Mouse (Mus musculus): ENCODE data around the gene Tnnt3. TPM values are rescaled to one million over a fixed set of nuclear protein-coding genes. Genes with fewer than 3 reads are reported as not detected.

The Tnnt3 gene
- polyA plus RNA-seq, 1 experiment from 2014 or later = 4.8 TPM

- Histone ChIP-seq H3K4me3 (ENCODE audit: low read depth, low read length) (no peak overlapping the region), H3K4me2 (ENCODE audit: low read depth, low read length) (no peak overlapping the region), H3K27me3 (ENCODE audit: control insufficient read depth, insufficient read depth, low read length) (no peaks in the 10 kb centered on the region), H3K9ac (replicated peaks; ENCODE audit: low read depth, low read length) (no peak overlapping the region), H3K9me3 (ENCODE audit: control insufficient read depth, low read length) (no peaks in the 10 kb centered on the region), H3K4me1 (ENCODE audit: control insufficient read depth, insufficient read depth, low read length) (no peaks in the 10 kb centered on the region), H3K36me3 (ENCODE audit: control insufficient read depth, insufficient read depth, low read length) (no peaks in the 10 kb centered on the region), H3K27ac (ENCODE audit: low read depth, low read length) (no peak overlapping the region)
- ATAC-seq (ENCODE audit: low read depth) = no peak
- 72% methylated on average over 8 of the region's 8 CpGs for WGBS
Observed at GRCm38 (mm10) chr7:142493535-142493934, 5.1 kb upstream of the Tnnt3 start.

DNA sequence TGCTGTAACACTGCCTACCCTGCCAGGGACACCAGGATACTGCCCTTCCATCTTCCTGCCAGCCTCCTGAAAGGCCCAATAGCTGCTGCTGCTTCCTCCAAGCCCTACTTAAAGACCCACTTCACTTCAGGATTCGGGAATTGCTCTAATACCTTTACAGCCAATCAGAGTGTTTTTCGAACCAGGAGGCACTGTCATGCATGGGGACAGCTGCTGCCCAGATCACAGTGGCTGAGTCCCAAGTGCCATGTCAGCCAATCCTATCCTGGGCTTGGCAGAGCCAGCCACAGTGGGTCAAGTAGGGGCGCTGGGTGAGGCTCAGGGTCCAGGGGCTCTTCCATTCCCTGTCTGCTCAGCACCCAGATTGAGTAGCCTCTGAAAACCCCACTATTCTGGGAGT is 2.5 kb upstream of the Tnnt3 start:
- Histone ChIP-seq H3K4me1 (ENCODE audit: control insufficient read depth, insufficient read depth, low read length) (no peaks in the 10 kb centered on the region), H3K4me2 (ENCODE audit: low read depth, low read length) (no peak overlapping the region), H3K36me3 (ENCODE audit: control insufficient read depth, insufficient read depth, low read length) (no peaks in the 10 kb centered on the region), H3K9me3 (ENCODE audit: control insufficient read depth, low read length) (no peaks in the 10 kb centered on the region), H3K27me3 (ENCODE audit: control insufficient read depth, insufficient read depth, low read length) (no peaks in the 10 kb centered on the region), H3K9ac (replicated peaks; ENCODE audit: low read depth, low read length) (no peak overlapping the region), H3K27ac (ENCODE audit: low read depth, low read length) (no peak overlapping the region), H3K4me3 (ENCODE audit: low read depth, low read length) (no peak overlapping the region)
- no peak for ATAC-seq (ENCODE audit: low read depth)
- 75% methylated on average over 3 of the region's 3 CpGs for WGBS

DNA sequence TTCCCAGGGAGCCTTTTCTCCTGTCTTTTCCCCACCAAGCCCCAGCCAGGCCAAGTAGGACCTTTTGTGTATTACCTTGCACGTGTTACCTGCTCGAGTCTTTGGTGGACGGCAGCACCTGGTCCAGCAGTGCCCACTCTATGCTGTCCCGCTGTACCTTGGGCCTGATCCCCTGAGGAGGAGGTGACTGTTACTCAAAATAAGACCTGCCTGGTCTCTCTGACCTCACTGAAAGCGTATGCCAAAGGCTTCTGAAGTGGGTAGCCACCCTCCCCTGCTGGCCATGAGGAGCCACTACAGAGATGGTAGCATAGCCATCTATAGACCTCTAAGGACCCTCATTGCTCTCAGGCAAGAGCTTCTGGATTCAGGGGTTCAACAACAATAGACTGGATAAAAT is 1.8 kb upstream of the Tnnt3 start:
- ATAC-seq (ENCODE audit: low read depth) = no peak
- H3K4me2 ChIP-seq (ENCODE audit: low read depth, low read length) = no peak overlapping the region
- 83% methylated on average over 5 of the region's 5 CpGs for WGBS
- no peak overlapping the region for H3K4me3 ChIP-seq (ENCODE audit: low read depth, low read length)
- no peak overlapping the region for H3K9ac ChIP-seq (replicated peaks; ENCODE audit: low read depth, low read length)
- H3K4me1 ChIP-seq (ENCODE audit: control insufficient read depth, insufficient read depth, low read length) = no peaks in the 10 kb centered on the region
- H3K27me3 ChIP-seq (ENCODE audit: control insufficient read depth, insufficient read depth, low read length) = no peaks in the 10 kb centered on the region
- H3K36me3 ChIP-seq (ENCODE audit: control insufficient read depth, insufficient read depth, low read length) = no peaks in the 10 kb centered on the region
- H3K27ac ChIP-seq (ENCODE audit: low read depth, low read length) = no peak overlapping the region
- no peaks in the 10 kb centered on the region for H3K9me3 ChIP-seq (ENCODE audit: control insufficient read depth, low read length)

GRCm38 (mm10) chr7:142497775-142498174 is 861 bp upstream of the Tnnt3 start:
- H3K4me3 ChIP-seq (ENCODE audit: low read depth, low read length) = no peak overlapping the region
- H3K4me1 ChIP-seq (ENCODE audit: control insufficient read depth, insufficient read depth, low read length) = no peaks in the 10 kb centered on the region
- H3K9ac ChIP-seq (replicated peaks; ENCODE audit: low read depth, low read length) = no peak overlapping the region
- H3K9me3 ChIP-seq (ENCODE audit: control insufficient read depth, low read length) = no peaks in the 10 kb centered on the region
- no peaks in the 10 kb centered on the region for H3K27me3 ChIP-seq (ENCODE audit: control insufficient read depth, insufficient read depth, low read length)
- H3K4me2 ChIP-seq (ENCODE audit: low read depth, low read length) = no peak overlapping the region
- ATAC-seq (ENCODE audit: low read depth) = no peak
- 88% methylated on average over 2 of the region's 2 CpGs for WGBS
- no peaks in the 10 kb centered on the region for H3K36me3 ChIP-seq (ENCODE audit: control insufficient read depth, insufficient read depth, low read length)
- no peak overlapping the region for H3K27ac ChIP-seq (ENCODE audit: low read depth, low read length)

DNA sequence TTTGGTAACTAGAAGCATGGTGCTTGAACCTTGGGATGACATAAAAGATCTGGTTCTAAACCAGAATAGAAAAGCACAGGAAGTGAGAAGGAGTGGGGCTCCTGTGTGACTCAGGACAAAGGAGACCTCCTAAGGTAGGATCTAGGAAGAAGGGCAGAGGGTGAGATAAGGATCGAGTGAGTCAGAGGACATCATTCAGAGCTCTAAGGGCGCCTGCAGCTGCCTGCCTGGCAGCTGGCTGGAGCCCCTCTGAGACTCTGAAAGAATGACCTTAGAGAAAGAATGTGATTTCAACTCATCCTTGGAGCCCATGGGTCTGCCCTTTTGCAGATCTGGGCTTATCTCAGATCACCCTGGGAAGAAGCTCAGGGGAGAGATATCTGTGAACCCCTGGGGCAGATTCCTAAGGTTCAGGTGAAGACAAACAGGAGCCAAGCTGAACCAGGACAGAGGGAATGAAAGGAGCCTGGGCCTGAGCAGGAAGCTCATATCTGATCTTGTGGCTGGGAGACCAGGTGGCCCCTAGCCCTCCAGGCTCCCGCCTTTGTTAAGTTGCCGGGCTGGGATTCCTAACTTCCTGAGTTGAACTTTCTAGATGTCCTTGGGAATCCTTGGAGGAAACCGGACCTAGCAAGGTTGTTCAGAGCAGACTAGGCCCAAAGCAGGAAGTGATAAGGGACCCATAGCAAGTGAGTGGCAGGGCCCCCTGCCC is 530 bp downstream of the Tnnt3 start:
- H3K27ac ChIP-seq (ENCODE audit: low read depth, low read length) = no peak overlapping the region
- H3K9ac ChIP-seq (replicated peaks; ENCODE audit: low read depth, low read length) = no peak overlapping the region
- 78% methylated on average over 5 of the region's 5 CpGs for WGBS
- no peak for ATAC-seq (ENCODE audit: low read depth)
- H3K36me3 ChIP-seq (ENCODE audit: control insufficient read depth, insufficient read depth, low read length) = no peaks in the 10 kb centered on the region
- H3K4me2 ChIP-seq (ENCODE audit: low read depth, low read length) = no peak overlapping the region
- no peak overlapping the region for H3K4me3 ChIP-seq (ENCODE audit: low read depth, low read length)
- no peaks in the 10 kb centered on the region for H3K9me3 ChIP-seq (ENCODE audit: control insufficient read depth, low read length)
- H3K27me3 ChIP-seq (ENCODE audit: control insufficient read depth, insufficient read depth, low read length) = no peaks in the 10 kb centered on the region
- H3K4me1 ChIP-seq (ENCODE audit: control insufficient read depth, insufficient read depth, low read length) = no peaks in the 10 kb centered on the region

- Histone ChIP-seq H3K4me3 (ENCODE audit: low read depth, low read length) (no peak overlapping the region), H3K27me3 (ENCODE audit: control insufficient read depth, insufficient read depth, low read length) (no peaks in the 10 kb centered on the region), H3K27ac (ENCODE audit: low read depth, low read length) (no peak overlapping the region), H3K9ac (replicated peaks; ENCODE audit: low read depth, low read length) (no peak overlapping the region), H3K9me3 (ENCODE audit: control insufficient read depth, low read length) (no peaks in the 10 kb centered on the region), H3K4me2 (ENCODE audit: low read depth, low read length) (no peak overlapping the region), H3K4me1 (ENCODE audit: control insufficient read depth, insufficient read depth, low read length) (no peaks in the 10 kb centered on the region), H3K36me3 (ENCODE audit: control insufficient read depth, insufficient read depth, low read length) (no peaks in the 10 kb centered on the region)
- ATAC-seq (ENCODE audit: low read depth) = no peak
- 96% methylated on average over 1 of the region's 1 CpGs for WGBS
Observed at GRCm38 (mm10) chr7:142500032-142500431, 1.4 kb downstream of the Tnnt3 start.

- WGBS = 85% methylated on average over 4 of the region's 4 CpGs
- 0 out of 2 replicates have a peak, but pooled peaks cover 4% of the 10 kb centered on the region for H3K4me1 ChIP-seq (ENCODE audit: control insufficient read depth, insufficient read depth, low read length)
Observed at GRCm38 (mm10) chr7:142503206-142503605, 4.6 kb downstream of the Tnnt3 start.

GRCm38 (mm10) chr7:142505942-142506341 is 7.3 kb downstream of the Tnnt3 start:
- no peak overlapping the region for H3K9ac ChIP-seq (replicated peaks; ENCODE audit: low read depth, low read length)
- H3K27ac ChIP-seq (ENCODE audit: low read depth, low read length) = no peak overlapping the region
- no peak overlapping the region for H3K4me3 ChIP-seq (ENCODE audit: low read depth, low read length)

More at GRCm38 (mm10) chr7:142503206-142503605, 4.6 kb downstream of the Tnnt3 start:
- H3K27me3 ChIP-seq (ENCODE audit: control insufficient read depth, insufficient read depth, low read length) = no peaks in the 10 kb centered on the region
- H3K27ac ChIP-seq (ENCODE audit: low read depth, low read length) = no peak overlapping the region
- no peak overlapping the region for H3K4me2 ChIP-seq (ENCODE audit: low read depth, low read length)
- H3K9ac ChIP-seq (replicated peaks; ENCODE audit: low read depth, low read length) = no peak overlapping the region
- no peaks in the 10 kb centered on the region for H3K36me3 ChIP-seq (ENCODE audit: control insufficient read depth, insufficient read depth, low read length)
- ATAC-seq (ENCODE audit: low read depth) = no peak
- no peak overlapping the region for H3K4me3 ChIP-seq (ENCODE audit: low read depth, low read length)
- no peaks in the 10 kb centered on the region for H3K9me3 ChIP-seq (ENCODE audit: control insufficient read depth, low read length)

GRCm38 (mm10) chr7:142506501-142506900 is 7.9 kb downstream of the Tnnt3 start:
- H3K9ac ChIP-seq (replicated peaks; ENCODE audit: low read depth, low read length) = no peak overlapping the region

More at GRCm38 (mm10) chr7:142505942-142506341, 7.3 kb downstream of the Tnnt3 start:
- no peak overlapping the region for H3K4me2 ChIP-seq (ENCODE audit: low read depth, low read length)
- 28% methylated on average over 2 of the region's 2 CpGs for WGBS
- no peaks in the 10 kb centered on the region for H3K36me3 ChIP-seq (ENCODE audit: control insufficient read depth, insufficient read depth, low read length)
- no peaks in the 10 kb centered on the region for H3K27me3 ChIP-seq (ENCODE audit: control insufficient read depth, insufficient read depth, low read length)
- no peak for ATAC-seq (ENCODE audit: low read depth)
- 0 out of 2 replicates have a peak, but pooled peaks cover 4% of the 10 kb centered on the region for H3K4me1 ChIP-seq (ENCODE audit: control insufficient read depth, insufficient read depth, low read length)
- H3K9me3 ChIP-seq (ENCODE audit: control insufficient read depth, low read length) = no peaks in the 10 kb centered on the region

More at GRCm38 (mm10) chr7:142506501-142506900, 7.9 kb downstream of the Tnnt3 start:
- no peak for ATAC-seq (ENCODE audit: low read depth)
- WGBS = 40% methylated on average over 4 of the region's 4 CpGs
- Histone ChIP-seq H3K4me1 (ENCODE audit: control insufficient read depth, insufficient read depth, low read length) (0 out of 2 replicates have a peak, but pooled peaks cover 4% of the 10 kb centered on the region), H3K4me2 (ENCODE audit: low read depth, low read length) (no peak overlapping the region), H3K4me3 (ENCODE audit: low read depth, low read length) (no peak overlapping the region), H3K36me3 (ENCODE audit: control insufficient read depth, insufficient read depth, low read length) (no peaks in the 10 kb centered on the region), H3K27ac (ENCODE audit: low read depth, low read length) (no peak overlapping the region), H3K27me3 (ENCODE audit: control insufficient read depth, insufficient read depth, low read length) (no peaks in the 10 kb centered on the region), H3K9me3 (ENCODE audit: control insufficient read depth, low read length) (no peaks in the 10 kb centered on the region)
